Mouse (Mus musculus) CD4-positive, CD25-positive, alpha-beta regulatory T cell, adult 4 months (primary cell): Measurements from ENCODE around the gene Cd80. TPM values are rescaled to one million over a fixed set of nuclear protein-coding genes. Genes with fewer than 3 reads are reported as not detected.
"Not testable (repeated sequence)": the region's sequence is repeated elsewhere in the genome, so short reads cannot be mapped to it uniquely, and the experiment has no call there.

Experiments
- ATAC-seq: one replicate; pipeline ENCODE4 v1.8.0; 2017
- polyA plus RNA-seq, 2 experiments: library from polyadenylated mRNA; unstranded; fragments of 100-300 nt; shearing (Covaris generic); gene quantifications; one replicate each; pipeline ENCODE4 v1.2.1; 2017

The Cd80 gene
- 10 to 100 TPM in 1 of 2 experiments, 1 to 10 TPM in 1; 5.7 to 10.6 TPM for polyA plus RNA-seq

GRCm38 (mm10) chr16:38455511-38456418 lies at the start of gene Cd80:
Cd80 (plus strand) TSS chr16:38455561.
- no peak for ATAC-seq

DNA sequence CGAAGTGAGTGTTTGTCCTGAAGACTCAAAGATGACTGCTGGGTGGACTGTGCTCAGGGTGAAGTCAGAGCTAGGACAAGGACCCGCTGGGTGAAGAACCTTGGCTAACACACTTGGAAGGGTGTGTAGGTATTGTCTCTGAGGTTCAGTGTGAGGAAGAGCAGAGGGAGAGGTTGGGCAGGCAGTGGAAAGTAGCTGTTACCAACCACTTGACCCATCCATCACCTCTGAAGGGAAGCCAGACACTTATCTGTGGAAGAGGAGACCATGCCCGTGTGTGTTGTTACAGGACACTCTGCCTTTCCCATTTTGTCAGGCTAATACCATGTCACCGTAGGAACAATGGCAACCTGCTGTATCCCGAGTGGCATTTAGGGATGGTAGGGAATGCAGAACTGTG lies 49.1 kb upstream of the Cd80 start:
- ATAC-seq, result no peak

DNA sequence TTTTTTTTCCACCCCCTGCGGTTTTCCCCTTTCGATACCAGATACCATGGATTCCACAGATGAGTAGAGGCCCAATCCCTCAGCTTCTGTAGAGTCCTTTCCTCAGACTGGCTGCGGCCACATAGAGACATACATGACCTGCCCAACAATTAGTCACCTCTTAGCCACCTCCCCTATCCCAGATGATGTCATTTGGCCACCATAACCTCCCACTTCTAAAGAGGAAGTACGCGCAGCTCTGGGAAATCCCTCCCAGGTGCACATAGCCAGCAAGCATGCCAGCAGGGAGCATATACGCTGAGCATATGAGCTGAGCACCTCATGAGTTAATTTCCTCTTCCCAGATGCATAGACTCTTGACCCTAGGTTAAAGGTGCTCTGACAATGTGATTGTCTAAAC lies 48.7 kb upstream of the Cd80 start:
- ATAC-seq, result peak; percentile 10

DNA sequence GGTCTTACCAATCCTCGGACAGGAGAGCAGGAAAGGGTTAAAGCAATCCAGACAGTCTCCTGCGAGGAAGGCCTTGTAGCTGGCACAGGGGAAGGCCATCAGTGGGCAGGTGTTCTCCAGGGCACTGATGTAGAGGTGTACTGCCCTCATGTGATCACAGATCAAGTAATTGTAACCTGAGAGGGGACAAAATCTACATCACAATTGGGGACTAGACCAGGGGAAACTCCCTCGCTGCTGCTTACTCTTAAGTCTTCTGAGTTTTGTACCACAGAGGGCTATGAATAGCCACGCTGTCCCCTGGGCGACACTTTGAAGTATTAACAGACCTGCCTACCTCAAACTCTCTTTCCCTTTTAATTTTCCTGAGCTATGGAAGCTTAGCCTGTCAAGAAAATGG lies 47.8 kb upstream of the Cd80 start:
- ATAC-seq, result peak; percentile 29

- no peak for ATAC-seq
Measured at GRCm38 (mm10) chr16:38408416-38408815, 46.9 kb upstream of the Cd80 start.

DNA sequence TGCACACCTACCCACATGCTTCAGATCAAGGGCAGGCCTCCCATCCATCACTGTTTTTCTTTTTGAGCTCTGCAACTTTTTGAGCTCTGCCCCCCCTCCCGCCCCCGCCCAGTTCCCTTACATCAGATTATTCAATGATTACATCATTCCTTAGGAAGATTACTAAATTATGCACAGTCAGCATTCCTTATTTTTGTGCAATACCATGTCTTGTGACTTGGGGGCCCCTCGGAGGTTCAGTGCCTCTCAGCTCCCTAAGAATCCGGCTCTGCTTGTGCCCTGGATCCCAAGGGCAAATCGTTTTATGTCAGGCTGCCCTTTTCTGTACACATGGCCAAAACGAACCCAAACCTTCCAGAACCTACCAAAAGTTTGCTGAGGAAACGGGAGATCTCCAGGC lies 40.4 kb upstream of the Cd80 start:
- no peak for ATAC-seq

GRCm38 (mm10) chr16:38425374-38425773 lies 30.0 kb upstream of the Cd80 start:
- no peak for ATAC-seq

DNA sequence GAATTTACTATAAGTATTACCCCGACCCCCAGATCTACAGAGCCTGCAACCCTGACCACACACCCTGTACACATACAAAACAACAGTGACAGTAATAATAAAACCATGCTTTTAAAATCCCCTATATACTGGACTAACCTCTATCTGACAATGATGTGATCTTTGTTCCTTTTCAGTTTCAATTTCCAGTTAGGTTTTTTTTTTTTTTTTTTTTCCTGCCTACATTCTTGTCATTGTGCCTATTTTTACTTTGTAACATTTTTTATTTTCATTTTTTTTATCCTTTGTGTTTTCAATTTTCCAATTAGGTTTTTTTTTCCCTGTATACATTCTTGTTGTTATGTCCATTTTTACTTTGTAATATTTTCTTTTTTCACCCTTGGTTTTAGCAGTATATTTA lies 29.6 kb upstream of the Cd80 start:
- no peak for ATAC-seq

GRCm38 (mm10) chr16:38431446-38432185 lies 23.7 kb upstream of the Cd80 start:
- ATAC-seq, result no peak

GRCm38 (mm10) chr16:38432498-38433425 lies 22.6 kb upstream of the Cd80 start, which contains the start of gene Pla1a:
Pla1a (minus strand) TSS chr16:38433145.
- no peak for ATAC-seq

- no peak for ATAC-seq
Measured at GRCm38 (mm10) chr16:38433514-38433913, 21.8 kb upstream of the Cd80 start.

DNA sequence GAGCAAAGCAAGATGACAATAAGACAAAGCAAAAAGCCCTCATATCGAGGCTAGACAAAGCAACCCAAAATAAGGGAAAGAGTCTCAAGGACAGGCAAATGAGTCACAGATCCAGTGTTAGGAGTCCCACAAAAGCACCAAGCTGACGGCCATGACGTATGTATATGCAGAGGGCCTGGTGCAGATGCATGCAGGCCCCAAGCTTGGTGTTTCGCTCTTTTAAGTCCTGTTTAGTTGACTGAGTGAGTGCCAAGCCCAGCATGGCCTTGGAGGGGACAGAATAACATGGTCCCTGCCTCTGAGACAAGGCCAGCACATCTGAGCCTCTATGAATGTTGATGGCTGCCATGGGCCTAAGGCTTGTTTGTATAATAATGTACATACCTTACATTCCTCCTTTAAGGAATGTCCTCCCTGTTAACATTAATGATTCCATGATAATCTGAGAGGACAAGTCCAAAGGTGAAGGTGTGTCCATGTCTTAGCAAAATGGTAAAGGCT lies 21.0 kb upstream of the Cd80 start:
- no peak for ATAC-seq

DNA sequence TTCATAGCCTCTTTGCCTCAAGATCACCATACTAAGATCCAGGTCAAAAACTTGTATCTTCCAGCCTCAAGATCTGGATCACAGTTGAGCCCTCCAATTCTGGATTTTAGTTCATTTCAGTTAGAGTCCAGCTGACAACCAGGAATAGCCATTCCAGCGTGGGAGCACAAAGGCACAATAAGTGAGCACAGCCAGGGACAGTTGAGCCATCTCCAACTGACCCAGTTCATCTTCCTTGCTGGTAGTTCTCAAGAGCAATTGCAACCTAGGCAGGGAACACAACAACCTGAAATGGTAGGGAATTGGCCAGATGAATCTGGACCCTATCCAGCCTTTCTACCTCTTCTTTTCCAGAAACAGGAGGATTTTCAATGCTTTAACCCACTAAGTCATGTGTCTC lies 16.2 kb upstream of the Cd80 start:
- ATAC-seq, result no peak

DNA sequence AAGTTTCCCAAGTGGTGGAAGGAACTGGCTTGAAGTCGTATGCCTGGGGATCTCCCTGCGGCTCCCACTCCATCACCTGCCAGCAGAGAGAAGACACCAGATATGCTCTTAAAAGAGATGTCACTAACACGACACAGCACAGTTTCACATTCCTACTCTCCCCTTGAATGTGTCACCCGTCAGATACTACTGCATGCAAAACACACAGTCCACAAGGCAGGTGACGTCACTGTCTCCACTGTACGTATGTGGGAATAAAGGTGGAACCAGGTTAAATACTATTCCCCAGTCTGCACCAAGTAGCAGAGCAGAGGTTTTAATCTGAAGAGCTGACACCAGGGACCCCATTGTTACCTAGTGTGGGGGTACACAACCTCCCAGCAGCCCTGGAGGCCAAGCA lies 15.0 kb upstream of the Cd80 start:
- no peak for ATAC-seq

DNA sequence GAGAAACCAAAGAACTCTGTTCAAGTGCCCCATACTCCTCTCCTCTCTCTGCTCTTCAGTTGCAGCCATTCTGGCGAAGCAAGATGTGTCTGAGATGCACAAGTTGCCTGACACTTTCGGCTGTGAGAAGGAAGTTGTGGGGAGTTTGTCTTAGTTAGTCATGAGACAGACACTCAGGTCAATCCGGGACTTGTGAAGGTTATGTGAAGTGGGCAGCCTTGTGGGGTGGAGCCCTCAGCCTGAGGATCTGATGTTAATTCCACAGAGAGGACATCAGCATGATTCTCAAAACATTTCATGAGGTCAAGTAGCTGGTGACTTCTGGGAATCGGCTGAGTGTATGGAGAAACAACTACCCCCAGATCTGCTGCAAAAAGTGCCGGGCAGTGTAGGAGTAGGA lies 13.8 kb upstream of the Cd80 start:
- ATAC-seq, result no peak

- no peak for ATAC-seq
Measured at GRCm38 (mm10) chr16:38442216-38442615, 13.1 kb upstream of the Cd80 start.

GRCm38 (mm10) chr16:38443721-38444464 lies 11.5 kb upstream of the Cd80 start:
- ATAC-seq, result no peak

DNA sequence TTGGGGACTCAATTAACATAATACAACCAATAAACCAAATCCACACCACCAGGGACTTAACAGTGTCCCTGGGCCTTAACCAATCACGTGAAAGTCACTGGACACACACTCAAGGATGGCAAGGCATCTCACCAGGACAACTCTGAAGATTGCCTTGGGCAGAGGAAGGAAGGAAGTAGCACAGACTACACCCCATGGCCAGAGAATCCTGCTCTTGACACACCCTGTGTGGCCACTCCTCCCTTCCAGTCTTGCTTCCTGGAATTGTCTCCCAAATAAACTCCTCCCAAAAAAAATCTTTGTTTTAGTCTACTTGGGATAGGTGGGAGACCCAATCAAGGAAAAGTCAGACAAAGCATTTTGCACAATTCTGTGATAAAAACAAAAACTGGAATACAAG lies 10.3 kb upstream of the Cd80 start:
- no peak for ATAC-seq

GRCm38 (mm10) chr16:38445576-38445975 lies 9.8 kb upstream of the Cd80 start:
- ATAC-seq, result no peak

DNA sequence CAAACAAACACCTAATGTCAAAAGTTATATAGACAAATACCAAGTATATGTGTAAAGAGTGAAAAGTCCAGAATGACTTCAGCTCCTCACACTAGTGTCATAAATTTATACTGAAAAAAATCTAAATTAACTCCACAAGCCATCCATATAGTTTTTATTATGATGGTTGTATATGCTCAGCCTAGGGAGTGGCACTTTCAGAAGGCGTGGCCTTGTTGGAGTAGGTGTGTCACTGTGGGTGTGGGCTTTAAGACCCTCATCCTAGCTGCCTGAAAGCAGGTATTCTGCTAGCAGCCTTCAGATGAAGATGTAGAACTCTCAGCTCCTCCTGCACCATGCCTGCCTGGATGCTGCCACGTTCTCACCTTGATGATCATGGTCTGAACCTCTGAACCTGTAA lies 9.2 kb upstream of the Cd80 start:
- not testable (repeated sequence) for ATAC-seq

- no peak for ATAC-seq
Measured at GRCm38 (mm10) chr16:38447366-38447765, 8.0 kb upstream of the Cd80 start.

DNA sequence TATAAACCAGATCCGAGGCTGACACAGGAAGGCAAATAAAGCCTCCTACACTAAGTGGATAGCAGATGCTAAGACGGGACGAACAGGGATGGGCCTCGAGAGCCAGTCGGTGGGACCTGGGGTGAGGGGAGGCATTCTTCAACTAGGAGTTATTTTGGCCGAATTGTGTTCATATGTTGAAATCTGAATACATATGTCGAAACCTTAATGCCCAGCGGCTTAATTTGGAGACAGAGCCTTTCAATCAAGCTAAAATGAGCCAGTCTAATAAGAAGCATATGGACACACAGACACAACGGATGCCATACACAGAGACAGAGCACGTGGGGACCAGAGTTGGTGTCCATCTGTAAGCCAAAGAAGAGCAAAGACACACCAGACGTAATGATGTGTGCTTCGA lies 6.9 kb upstream of the Cd80 start:
- no peak for ATAC-seq
